Mouse (Mus musculus) CH12F3 (cell line): ENCODE measurements around the gene Fn1.

Experiments used
- in situ Hi-C: fragments of 300-500 bp; cut with MboI; formaldehyde crosslinking; loops from 2 replicates; pipeline ENCODE4 v1.14.3; 2020; ENCODE audit warnings: low sequenced_read_pairs

Fn1 gene

GRCm38 (mm10) chr1:71651315-71651714, 1.7 kb downstream of the Fn1 start:
- in situ Hi-C loops: no loop called here

- in situ Hi-C loops: no loop called here
These were observed 2.3 kb downstream of the Fn1 start for GRCm38 (mm10) chr1:71650741-71651140.

GRCm38 (mm10) chr1:71648166-71648565, 4.8 kb downstream of the Fn1 start:
- in situ Hi-C loops: no loop called here

- in situ Hi-C loops: no loop called here
These were observed 6.2 kb downstream of the Fn1 start for GRCm38 (mm10) chr1:71646774-71647173.

GRCm38 (mm10) chr1:71645999-71646398, 7.0 kb downstream of the Fn1 start:
- in situ Hi-C loops: no loop called here

GRCm38 (mm10) chr1:71645466-71645865, 7.5 kb downstream of the Fn1 start:
- in situ Hi-C loops: no loop called here

GRCm38 (mm10) chr1:71642794-71643193, 10.2 kb downstream of the Fn1 start:
- in situ Hi-C loops: no loop called here

GRCm38 (mm10) chr1:71641206-71641605, 11.8 kb downstream of the Fn1 start:
- in situ Hi-C loops: no loop called here

- in situ Hi-C loops: no loop called here
These were observed 12.8 kb downstream of the Fn1 start for GRCm38 (mm10) chr1:71640157-71640556.

- in situ Hi-C loops: no loop called here
These were observed 16.3 kb downstream of the Fn1 start for GRCm38 (mm10) chr1:71636665-71637064.

- in situ Hi-C loops: no loop called here
These were observed 16.9 kb downstream of the Fn1 start for GRCm38 (mm10) chr1:71636116-71636515.

- in situ Hi-C loops: no loop called here
These were observed 17.6 kb downstream of the Fn1 start for GRCm38 (mm10) chr1:71635101-71636014.

- in situ Hi-C loops: no loop called here
These were observed 18.5 kb downstream of the Fn1 start for GRCm38 (mm10) chr1:71634471-71634981.

- in situ Hi-C loops: no loop called here
These were observed 20.6 kb downstream of the Fn1 start for GRCm38 (mm10) chr1:71632387-71632786.

GRCm38 (mm10) chr1:71631811-71632210, 21.2 kb downstream of the Fn1 start:
- in situ Hi-C loops: no loop called here

GRCm38 (mm10) chr1:71630243-71630642, 22.8 kb downstream of the Fn1 start:
- in situ Hi-C loops: no loop called here

GRCm38 (mm10) chr1:71623625-71624024, 29.4 kb downstream of the Fn1 start:
- in situ Hi-C loops: no loop called here

- in situ Hi-C loops: no loop called here
These were observed 31.5 kb downstream of the Fn1 start for GRCm38 (mm10) chr1:71621526-71621925.

- in situ Hi-C loops: no loop called here
These were observed 38.3 kb downstream of the Fn1 start for GRCm38 (mm10) chr1:71614545-71615246.

- in situ Hi-C loops: no loop called here
These were observed 40.7 kb downstream of the Fn1 start for GRCm38 (mm10) chr1:71612256-71612655.

GRCm38 (mm10) chr1:71609916-71610315, 43.1 kb downstream of the Fn1 start:
- in situ Hi-C loops: no loop called here
